Mouse (Mus musculus) small intestine, adult 2 months (tissue): ENCODE results near the gene Erfe. TPM values are rescaled to one million over a fixed set of nuclear protein-coding genes. Genes with fewer than 3 reads are reported as not detected.

Source experiments
- H3K27ac ChIP-seq: fragments of 200-500 bp; 2 replicates; pipeline ENCODE4 v1.5.1; 2012; ENCODE audit warnings: low read depth, low read length, control low read depth, inconsistent platforms; ENCODE audit not compliant: insufficient read depth
- H3K27me3 ChIP-seq: fragments of 200-500 bp; 2 replicates; pipeline ENCODE4 v1.6.1; 2012; ENCODE audit warnings: mild to moderate bottlenecking, moderate library complexity, low read length, inconsistent platforms; ENCODE audit not compliant: control insufficient read depth, insufficient read depth
- H3K36me3 ChIP-seq: fragments of 200-500 bp; 2 replicates; pipeline ENCODE4 v1.6.1; 2012; ENCODE audit warnings: mild to moderate bottlenecking, low read length, control low read depth, inconsistent platforms; ENCODE audit not compliant: control insufficient read depth, insufficient read depth
- H3K4me1 ChIP-seq: fragments of 200-500 bp; 2 replicates; pipeline ENCODE4 v1.6.1; 2012; ENCODE audit warnings: low read length, inconsistent platforms, mixed read lengths; ENCODE audit not compliant: control insufficient read depth, insufficient read depth, insufficient read length
- H3K4me3 ChIP-seq: fragments of 200-500 bp; 2 replicates; pipeline ENCODE4 v1.5.1; 2012; ENCODE audit warnings: low read depth, mild to moderate bottlenecking, control low read depth, inconsistent platforms, low read length, moderate library complexity
- CTCF ChIP-seq: fragments of 200-500 bp; IDR thresholded peaks from 2 replicates; pipeline ENCODE4 v1.5.1; 2012; ENCODE audit warnings: low read depth, mild to moderate bottlenecking, control low read depth, inconsistent platforms, low read length, moderate library complexity, mixed read lengths; ENCODE audit not compliant: insufficient replicate concordance, insufficient read length; ENCODE audit errors: extremely low read depth
- POLR2A ChIP-seq: fragments of 200-500 bp; IDR thresholded peaks from 2 replicates; pipeline ENCODE4 v1.6.1; 2012; ENCODE audit warnings: low read depth, mild to moderate bottlenecking, control low read depth, inconsistent platforms, low read length, moderate library complexity
- WGBS: fragments of 180-500 bp; shearing (Covaris S2); methylation state at CpG from one replicate; pipeline ENCODE4 v1.1.7; 2018; 5-methylcytosine and 5-hydroxymethylcytosine counted together
- polyA plus RNA-seq: library from polyadenylated mRNA; depleted of rRNA; stranded (reverse); fragments of >200 nt; gene quantifications from 2 replicates; pipeline ENCODE4 v1.2.3, GENCODE M21; 2012; rRNA removed

Erfe gene
- polyA plus RNA-seq: 3.7 and 7.3 TPM in 2 replicates

- WGBS: 1% methylated on average over 67 of the region's 68 CpGs
- peaks cover 29% of the 10 kb centered on the region for H3K4me1 ChIP-seq
- TF ChIP-seq CTCF (peak; percentile 53), POLR2A (no peak)
- no peaks in the 10 kb centered on the region for H3K27me3 ChIP-seq
- H3K27ac ChIP-seq: peak within 1 kb of the TSS; percentile 59
- H3K4me3 ChIP-seq: peak within 1 kb of the TSS; percentile 71
- H3K36me3 ChIP-seq: peaks cover 1% of the 10 kb centered on the region; the same call in 1 of the 2 replicates
Measured at GRCm38 (mm10) chr1:91366215-91367108, at the start of gene Erfe. TSS of gene Erfe (plus strand) at chr1:91366430.

- Histone ChIP-seq H3K4me3 (no peak overlapping the region), H3K27ac (no peak overlapping the region), H3K27me3 (no peaks in the 10 kb centered on the region), H3K36me3 (peaks cover 19% of the 10 kb centered on the region), H3K4me1 (no peaks in the 10 kb centered on the region)
- 74% methylated on average over 6 of the region's 6 CpGs for WGBS
- TF ChIP-seq POLR2A (no peak), CTCF (no peak)
Measured at GRCm38 (mm10) chr1:91317656-91318055, 48.6 kb upstream of the Erfe start.

GRCm38 (mm10) chr1:91321760-91322438, 44.3 kb upstream of the Erfe start, which contains the start of gene Espnl:
TSS of gene Espnl (plus strand) at chr1:91322075.
- TF ChIP-seq POLR2A (no peak), CTCF (no peak)
- peaks cover 4% of the 10 kb centered on the region; the same call in 1 of the 2 replicates for H3K36me3 ChIP-seq
- H3K4me1 ChIP-seq: no peaks in the 10 kb centered on the region
- H3K4me3 ChIP-seq: no peak within 1 kb of the TSS
- H3K27me3 ChIP-seq: no peaks in the 10 kb centered on the region
- WGBS: 39% methylated on average over 19 of the region's 19 CpGs
- H3K27ac ChIP-seq: no peak within 1 kb of the TSS

GRCm38 (mm10) chr1:91324646-91325045, 41.6 kb upstream of the Erfe start:
- no peak for TF ChIP-seq CTCF
- no peak for TF ChIP-seq POLR2A
- H3K27me3 ChIP-seq: no peaks in the 10 kb centered on the region
- WGBS: 81% methylated on average over 2 of the region's 2 CpGs

GRCm38 (mm10) chr1:91325488-91326042, 40.7 kb upstream of the Erfe start:
- no peaks in the 10 kb centered on the region for H3K4me1 ChIP-seq
- WGBS: 61% methylated on average over 4 of the region's 4 CpGs

More at GRCm38 (mm10) chr1:91324646-91325045, 41.6 kb upstream of the Erfe start:
- Histone ChIP-seq H3K4me3 (no peak overlapping the region), H3K4me1 (no peaks in the 10 kb centered on the region), H3K27ac (no peak overlapping the region), H3K36me3 (no peaks in the 10 kb centered on the region)

GRCm38 (mm10) chr1:91332102-91332501, 34.1 kb upstream of the Erfe start:
- WGBS: 51% methylated on average over 4 of the region's 4 CpGs
- TF ChIP-seq CTCF: no peak
- no peak for TF ChIP-seq POLR2A

More at GRCm38 (mm10) chr1:91325488-91326042, 40.7 kb upstream of the Erfe start:
- TF ChIP-seq CTCF: no peak
- TF ChIP-seq POLR2A: no peak
- no peak overlapping the region for H3K27ac ChIP-seq
- H3K4me3 ChIP-seq: no peak overlapping the region
- no peaks in the 10 kb centered on the region for H3K27me3 ChIP-seq
- H3K36me3 ChIP-seq: no peaks in the 10 kb centered on the region

GRCm38 (mm10) chr1:91333582-91333981, 32.6 kb upstream of the Erfe start:
- Histone ChIP-seq H3K27ac (no peak overlapping the region), H3K27me3 (no peaks in the 10 kb centered on the region), H3K36me3 (no peaks in the 10 kb centered on the region), H3K4me3 (no peak overlapping the region), H3K4me1 (no peaks in the 10 kb centered on the region)
- TF ChIP-seq POLR2A (no peak), CTCF (no peak)

More at GRCm38 (mm10) chr1:91332102-91332501, 34.1 kb upstream of the Erfe start:
- no peak overlapping the region for H3K27ac ChIP-seq
- H3K4me3 ChIP-seq: no peak overlapping the region
- H3K27me3 ChIP-seq: no peaks in the 10 kb centered on the region
- H3K36me3 ChIP-seq: no peaks in the 10 kb centered on the region
- H3K4me1 ChIP-seq: no peaks in the 10 kb centered on the region
